Mouse (Mus musculus): ENCODE results near the gene Dach1.

Gene Dach1

GRCm38 (mm10) chr14:97847641-97848040 lies 321.9 kb downstream of the Dach1 start:
- DNase-seq (ENCODE audit: low spot score): no peak

- no peak for DNase-seq (ENCODE audit: low spot score)
These were observed 330.3 kb downstream of the Dach1 start for GRCm38 (mm10) chr14:97839275-97839674.

- no peak for DNase-seq (ENCODE audit: low spot score)
These were observed 339.7 kb downstream of the Dach1 start for GRCm38 (mm10) chr14:97829865-97830264.

- DNase-seq (ENCODE audit: low spot score): no peak
These were observed 354.9 kb downstream of the Dach1 start for GRCm38 (mm10) chr14:97814555-97815175.

- no peak for DNase-seq (ENCODE audit: low spot score)
These were observed 356.0 kb downstream of the Dach1 start for GRCm38 (mm10) chr14:97813557-97813956.

- no peak for DNase-seq (ENCODE audit: low spot score)
These were observed 374.1 kb downstream of the Dach1 start for GRCm38 (mm10) chr14:97795385-97795952.

GRCm38 (mm10) chr14:97774135-97774767 lies 395.3 kb downstream of the Dach1 start:
- DNase-seq (ENCODE audit: low spot score): no peak

GRCm38 (mm10) chr14:97754400-97754799 lies 415.2 kb downstream of the Dach1 start:
- no peak for DNase-seq (ENCODE audit: low spot score)

- no peak for DNase-seq (ENCODE audit: low spot score)
These were observed 415.6 kb downstream of the Dach1 start for GRCm38 (mm10) chr14:97753973-97754372.

GRCm38 (mm10) chr14:97743252-97743651 lies 426.3 kb downstream of the Dach1 start:
- no peak for DNase-seq (ENCODE audit: low spot score)

- DNase-seq (ENCODE audit: low spot score): no peak
These were observed 426.8 kb downstream of the Dach1 start for GRCm38 (mm10) chr14:97742785-97743184.
